Mouse (Mus musculus): ENCODE measurements around the gene Apela. TPM values are rescaled to one million over a fixed set of nuclear protein-coding genes. Genes with fewer than 3 reads are reported as not detected.
A peak's percentile ranks its signal among the peaks of the same experiment; 100 is the strongest.

The Apela gene
- not detected for total RNA-seq (2021)

- intact Hi-C loops (cut with DNase I) = no loop called here
Observed at GRCm38 (mm10) chr8:65037117-65037533, at the start of gene Apela. Gene Apela, minus strand, starts transcription at chr8:65037336.

GRCm38 (mm10) chr8:65085680-65086079 lies 48.5 kb upstream of the Apela start:
- intact Hi-C loops (cut with DNase I) = no loop called here
- DNase-seq = no peak

More at GRCm38 (mm10) chr8:65037117-65037533, at the start of gene Apela:
- DNase-seq = peak in 1 of 2 experiments; percentile 1

- no peak for DNase-seq
- intact Hi-C loops (cut with DNase I) = no loop called here
Observed at GRCm38 (mm10) chr8:65080731-65081130, 43.6 kb upstream of the Apela start.

GRCm38 (mm10) chr8:65074733-65075132 lies 37.6 kb upstream of the Apela start, which contains the start of gene Gm10663:
Gene Gm10663, plus strand, starts transcription at chr8:65075033.
- no peak for DNase-seq
- intact Hi-C loops (cut with DNase I) = no loop called here

GRCm38 (mm10) chr8:65070996-65071395 lies 33.9 kb upstream of the Apela start:
- no peak for DNase-seq
- intact Hi-C loops (cut with DNase I) = no loop called here

GRCm38 (mm10) chr8:65068473-65068819 lies 31.3 kb upstream of the Apela start:
- DNase-seq = no peak
- intact Hi-C loops (cut with DNase I) = no loop called here

GRCm38 (mm10) chr8:65067694-65068472 lies 30.7 kb upstream of the Apela start:
- no peak for DNase-seq
- intact Hi-C loops (cut with DNase I) = no loop called here

- intact Hi-C loops (cut with DNase I) = no loop called here
Observed at GRCm38 (mm10) chr8:65067031-65067430, 29.9 kb upstream of the Apela start.

GRCm38 (mm10) chr8:65065622-65066021 lies 28.5 kb upstream of the Apela start:
- intact Hi-C loops (cut with DNase I) = no loop called here
- no peak for DNase-seq

More at GRCm38 (mm10) chr8:65067031-65067430, 29.9 kb upstream of the Apela start:
- no peak for DNase-seq

GRCm38 (mm10) chr8:65064071-65064470 lies 26.9 kb upstream of the Apela start:
- DNase-seq = no peak
- intact Hi-C loops (cut with DNase I) = no loop called here

- no peak for DNase-seq
- intact Hi-C loops (cut with DNase I) = no loop called here
Observed at GRCm38 (mm10) chr8:65062195-65062594, 25.1 kb upstream of the Apela start.

GRCm38 (mm10) chr8:65056722-65057121 lies 19.6 kb upstream of the Apela start:
- DNase-seq = no peak
- intact Hi-C loops (cut with DNase I) = no loop called here

- DNase-seq = no peak
- intact Hi-C loops (cut with DNase I) = no loop called here
Observed at GRCm38 (mm10) chr8:65053968-65054367, 16.8 kb upstream of the Apela start.

- intact Hi-C loops (cut with DNase I) = no loop called here
- no peak for DNase-seq
Observed at GRCm38 (mm10) chr8:65053554-65053953, 16.4 kb upstream of the Apela start.

- intact Hi-C loops (cut with DNase I) = no loop called here
- DNase-seq = no peak
Observed at GRCm38 (mm10) chr8:65047801-65048200, 10.7 kb upstream of the Apela start.

- intact Hi-C loops (cut with DNase I) = no loop called here
- DNase-seq = no peak
Observed at GRCm38 (mm10) chr8:65047193-65047592, 10.1 kb upstream of the Apela start.

GRCm38 (mm10) chr8:65046565-65046964 lies 9.4 kb upstream of the Apela start:
- intact Hi-C loops (cut with DNase I) = no loop called here
- DNase-seq = no peak

- intact Hi-C loops (cut with DNase I) = no loop called here
- DNase-seq = no peak
Observed at GRCm38 (mm10) chr8:65034136-65034535, 3.0 kb downstream of the Apela start.

GRCm38 (mm10) chr8:65033056-65033455 lies 4.1 kb downstream of the Apela start:
- DNase-seq = no peak
- intact Hi-C loops (cut with DNase I) = no loop called here

GRCm38 (mm10) chr8:65032107-65032506 lies 5.0 kb downstream of the Apela start:
- no peak for DNase-seq
- intact Hi-C loops (cut with DNase I) = loop anchor here (1.0 kb wide), 1 partner anchor 31 kb away; no protein-coding TSS in a partner anchor

GRCm38 (mm10) chr8:65030735-65031485 lies 6.2 kb downstream of the Apela start:
- DNase-seq = no peak
- intact Hi-C loops (cut with DNase I) = no loop called here

- DNase-seq = no peak
- intact Hi-C loops (cut with DNase I) = no loop called here
Observed at GRCm38 (mm10) chr8:65029776-65030175, 7.4 kb downstream of the Apela start.
